Mouse (Mus musculus): ENCODE results near the gene Usp5. TPM values are rescaled to one million over a fixed set of nuclear protein-coding genes. Genes with fewer than 3 reads are reported as not detected.
"Not testable (repeated sequence)": the region's sequence is repeated elsewhere in the genome, so short reads cannot be mapped to it uniquely, and the experiment has no call there.

Gene Usp5
- polyA plus RNA-seq, 1 experiment = 162 TPM

GRCm38 (mm10) chr6:124816611-124817010 lies 12.7 kb downstream of the Usp5 start:
- DNase-seq (ENCODE audit: low read depth) = no peak
- TF ChIP-seq CTCF (IDR thresholded peaks at IDR 0.05; ENCODE audit: borderline replicate concordance, extremely low read depth, insufficient read depth, insufficient read length) (no peak), POLR2A (IDR thresholded peaks at IDR 0.05; ENCODE audit: borderline replicate concordance, extremely low read depth, insufficient read depth, insufficient read length, poor library complexity, severe bottlenecking) (no peak)

GRCm38 (mm10) chr6:124814858-124815774 lies 14.2 kb downstream of the Usp5 start:
- DNase-seq (ENCODE audit: low read depth) = peak; percentile 33
- no peak for TF ChIP-seq CTCF (IDR thresholded peaks at IDR 0.05; ENCODE audit: borderline replicate concordance, extremely low read depth, insufficient read depth, insufficient read length)
- TF ChIP-seq POLR2A (IDR thresholded peaks at IDR 0.05; ENCODE audit: borderline replicate concordance, extremely low read depth, insufficient read depth, insufficient read length, poor library complexity, severe bottlenecking) = no peak

GRCm38 (mm10) chr6:124814448-124814847 lies 14.8 kb downstream of the Usp5 start:
- DNase-seq (ENCODE audit: low read depth) = no peak

GRCm38 (mm10) chr6:124813933-124814332 lies 15.4 kb downstream of the Usp5 start, which contains the start of gene Tpi1:
TSS of gene Tpi1 (minus strand) at chr6:124814296.
- peak; percentile 95 for DNase-seq (ENCODE audit: low read depth)
- peak; percentile 76; the same call in 1 of the 2 replicates for TF ChIP-seq POLR2A (IDR thresholded peaks at IDR 0.05; ENCODE audit: borderline replicate concordance, extremely low read depth, insufficient read depth, insufficient read length, poor library complexity, severe bottlenecking)
- no peak for TF ChIP-seq CTCF (IDR thresholded peaks at IDR 0.05; ENCODE audit: borderline replicate concordance, extremely low read depth, insufficient read depth, insufficient read length)

More at GRCm38 (mm10) chr6:124814448-124814847, 14.8 kb downstream of the Usp5 start:
- no peak for TF ChIP-seq CTCF (IDR thresholded peaks at IDR 0.05; ENCODE audit: borderline replicate concordance, extremely low read depth, insufficient read depth, insufficient read length)

GRCm38 (mm10) chr6:124813496-124813895 lies 15.8 kb downstream of the Usp5 start:
- TF ChIP-seq CTCF (IDR thresholded peaks at IDR 0.05; ENCODE audit: borderline replicate concordance, extremely low read depth, insufficient read depth, insufficient read length) (no peak), POLR2A (IDR thresholded peaks at IDR 0.05; ENCODE audit: borderline replicate concordance, extremely low read depth, insufficient read depth, insufficient read length, poor library complexity, severe bottlenecking) (peak; percentile 28; the same call in 1 of the 2 replicates)
- peak; percentile 90 for DNase-seq (ENCODE audit: low read depth)

- no peak for TF ChIP-seq POLR2A (IDR thresholded peaks at IDR 0.05; ENCODE audit: borderline replicate concordance, extremely low read depth, insufficient read depth, insufficient read length, poor library complexity, severe bottlenecking)
- no peak for TF ChIP-seq CTCF (IDR thresholded peaks at IDR 0.05; ENCODE audit: borderline replicate concordance, extremely low read depth, insufficient read depth, insufficient read length)
- no peak for DNase-seq (ENCODE audit: low read depth)
Measured at GRCm38 (mm10) chr6:124812848-124813247, 16.4 kb downstream of the Usp5 start.

- DNase-seq (ENCODE audit: low read depth) = no peak
- no peak for TF ChIP-seq CTCF (IDR thresholded peaks at IDR 0.05; ENCODE audit: borderline replicate concordance, extremely low read depth, insufficient read depth, insufficient read length)
- TF ChIP-seq POLR2A (IDR thresholded peaks at IDR 0.05; ENCODE audit: borderline replicate concordance, extremely low read depth, insufficient read depth, insufficient read length, poor library complexity, severe bottlenecking) = no peak
Measured at GRCm38 (mm10) chr6:124811701-124812560, 17.4 kb downstream of the Usp5 start.

- DNase-seq (ENCODE audit: low read depth) = no peak
- no peak for TF ChIP-seq POLR2A (IDR thresholded peaks at IDR 0.05; ENCODE audit: borderline replicate concordance, extremely low read depth, insufficient read depth, insufficient read length, poor library complexity, severe bottlenecking)
- no peak for TF ChIP-seq CTCF (IDR thresholded peaks at IDR 0.05; ENCODE audit: borderline replicate concordance, extremely low read depth, insufficient read depth, insufficient read length)
Measured at GRCm38 (mm10) chr6:124811403-124811665, 17.9 kb downstream of the Usp5 start.

GRCm38 (mm10) chr6:124810566-124811402 lies 18.5 kb downstream of the Usp5 start:
- DNase-seq (ENCODE audit: low read depth) = not testable (repeated sequence)

GRCm38 (mm10) chr6:124809775-124810538 lies 19.3 kb downstream of the Usp5 start:
- DNase-seq (ENCODE audit: low read depth) = no peak
- TF ChIP-seq POLR2A (IDR thresholded peaks at IDR 0.05; ENCODE audit: borderline replicate concordance, extremely low read depth, insufficient read depth, insufficient read length, poor library complexity, severe bottlenecking) (no peak), CTCF (IDR thresholded peaks at IDR 0.05; ENCODE audit: borderline replicate concordance, extremely low read depth, insufficient read depth, insufficient read length) (no peak)

All from brain, embryonic 14.5 days (tissue).